Comparison of ENCODE assay signal across 9 mouse cellular contexts in the genomic region with DNA sequence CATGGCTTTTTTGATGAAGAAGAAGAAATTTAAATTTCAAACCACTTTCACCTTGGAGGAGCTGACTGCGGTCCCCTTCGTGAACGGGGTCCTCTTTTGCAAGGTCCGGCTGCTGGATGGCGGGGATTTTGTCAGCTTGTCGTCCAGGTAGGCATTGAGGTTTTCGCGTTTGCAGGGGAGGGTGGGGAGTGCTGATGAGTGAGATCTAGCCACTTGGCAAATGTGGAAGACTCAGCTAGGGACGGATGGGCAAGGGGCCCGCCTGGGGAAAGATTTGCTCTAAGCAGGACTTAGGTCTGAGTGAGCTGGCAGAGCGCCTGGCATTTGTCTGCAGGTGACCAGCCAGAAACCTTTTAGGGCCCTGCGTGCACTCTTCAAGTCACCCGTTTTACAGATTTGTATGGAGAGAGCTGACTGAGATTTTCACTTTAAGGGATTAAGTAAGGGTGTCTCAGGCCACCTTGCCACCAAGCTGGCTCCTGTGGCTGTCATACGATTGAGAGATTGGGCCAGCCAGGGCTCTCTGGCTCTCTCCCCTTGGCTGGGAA. TPM values are rescaled to one million over a fixed set of nuclear protein-coding genes. Genes with fewer than 3 reads are reported as not detected.
DNase-seq lines count a peak whose midpoint lies in the region; ATAC-seq lines count a peak whose summit lies in the region.
"Had no signal": no experiment of that assay in that cellular context is flagged by ENCODE, and none has a peak within 500 bp of the region (broad histone marks: within the 10 kb centered on the region; RNA-seq: fewer than 3 reads in every experiment).

No protein-coding gene starts in this region.

- 3% methylated on average over 14 of the region's 14 CpGs for WGBS in heart, embryonic 15.5 days
- WGBS in midbrain, embryonic 15.5 days = under 1% methylated on average over 14 of the region's 14 CpGs

- H3K9me3 ChIP-seq in heart, embryonic 15.5 days (replicated peaks) = no peaks in the 10 kb centered on the region
- H3K9me3 ChIP-seq in midbrain, embryonic 15.5 days = no peaks in the 10 kb centered on the region

- peaks cover 55% of the 10 kb centered on the region for H3K4me1 ChIP-seq in heart, embryonic 15.5 days (replicated peaks)
- H3K4me1 ChIP-seq in midbrain, embryonic 15.5 days = peaks cover 61% of the 10 kb centered on the region

- H3K27ac ChIP-seq in heart, embryonic 15.5 days = peak overlapping the region; percentile 93
- H3K27ac ChIP-seq in midbrain, embryonic 15.5 days = peak overlapping the region; percentile 67

- no peaks in the 10 kb centered on the region for H3K36me3 ChIP-seq in heart, embryonic 15.5 days
- H3K36me3 ChIP-seq in midbrain, embryonic 15.5 days (replicated peaks) = no peaks in the 10 kb centered on the region

- no peak for ATAC-seq in CD4-positive, CD25-positive, alpha-beta regulatory T cell, adult 4 months
- ATAC-seq in heart, embryonic 15.5 days (replicated peaks; ENCODE audit: insufficient number of reproducible peaks, insufficient read depth, low FRiP score, low read depth) = no peak
- no peak for ATAC-seq in midbrain, embryonic 15.5 days (replicated peaks)
- ATAC-seq in megakaryocyte progenitor cell, adult 5-6 weeks (replicated peaks; ENCODE audit: poor library complexity) = no peak

- H3K27me3 ChIP-seq in heart, embryonic 15.5 days = no peaks in the 10 kb centered on the region
- no peaks in the 10 kb centered on the region for H3K27me3 ChIP-seq in midbrain, embryonic 15.5 days (replicated peaks)

- peak overlapping the region; percentile 95 for H3K9ac ChIP-seq in heart, embryonic 15.5 days
- peak overlapping the region; percentile 78 for H3K9ac ChIP-seq in midbrain, embryonic 15.5 days

- H3K4me2 ChIP-seq in heart, embryonic 15.5 days = peak overlapping the region; percentile 94
- peak overlapping the region; percentile 72 for H3K4me2 ChIP-seq in midbrain, embryonic 15.5 days

- H3K4me3 ChIP-seq in heart, embryonic 15.5 days = peak overlapping the region; percentile 93
- H3K4me3 ChIP-seq in midbrain, embryonic 15.5 days = peak overlapping the region; percentile 89

- peak; percentile 35 for DNase-seq in CD4-positive, CD25-positive, alpha-beta regulatory T cell, adult 2 months (ENCODE audit: low read depth, low spot score)
- DNase-seq in spleen, postnatal 10 days (ENCODE audit: low spot score in 2 of 2) = peak; percentile 25 to 36
- DNase-seq in spleen, postnatal 14 days (ENCODE audit: low spot score in 2 of 2) = no peak
- peak; percentile 78 to 83 for DNase-seq in kidney, postnatal 25 days

RNA-seq across cellular contexts. Expression of a gene that starts 1.0 kb away (rescaled TPM):
- polyA plus RNA-seq in CD4-positive, CD25-positive, alpha-beta regulatory T cell, adult 4 months (2017; shearing (Covaris generic)) = 10 to 100 TPM; 50.6 to 55.5 TPM
- 4.8 and 8.6 TPM in 2 replicates for polyA plus RNA-seq in heart, embryonic 15.5 days (2015; fragmentation: Nextera tagmentation; extraction: Ambion mirVana)
- 7.3 TPM in 2 replicates for polyA plus RNA-seq in midbrain, embryonic 15.5 days (2015; fragmentation: Nextera tagmentation; extraction: Ambion mirVana)
- total RNA-seq in megakaryocyte progenitor cell, adult 5-6 weeks (2015) = 1.9 and 2.9 TPM in 2 replicates
- 1.9 and 2.2 TPM in 2 replicates for total RNA-seq in megakaryocyte progenitor cell, adult 5-6 weeks (2017)

RNA-seq across cellular contexts. Expression of a gene that starts 34.5 kb away (rescaled TPM):
- 100 to 1,000 TPM; 131 to 166 TPM for polyA plus RNA-seq in CD4-positive, CD25-positive, alpha-beta regulatory T cell, adult 4 months (2017; shearing (Covaris generic))
- 62.0 and 71.0 TPM in 2 replicates for polyA plus RNA-seq in heart, embryonic 15.5 days (2015; fragmentation: Nextera tagmentation; extraction: Ambion mirVana)
- polyA plus RNA-seq in midbrain, embryonic 15.5 days (2015; fragmentation: Nextera tagmentation; extraction: Ambion mirVana) = 145 and 150 TPM in 2 replicates
- total RNA-seq in megakaryocyte progenitor cell, adult 5-6 weeks (2015) = 76.6 and 87.2 TPM in 2 replicates
- total RNA-seq in megakaryocyte progenitor cell, adult 5-6 weeks (2017) = 26.5 and 32.3 TPM in 2 replicates

RNA-seq across cellular contexts. Expression of a gene that starts 38.4 kb away (rescaled TPM):
- not detected for polyA plus RNA-seq in CD4-positive, CD25-positive, alpha-beta regulatory T cell, adult 4 months (2017; shearing (Covaris generic))
- polyA plus RNA-seq in heart, embryonic 15.5 days (2015; fragmentation: Nextera tagmentation; extraction: Ambion mirVana) = 0.23 TPM in 1 of 2 replicates, not detected in the other
- polyA plus RNA-seq in midbrain, embryonic 15.5 days (2015; fragmentation: Nextera tagmentation; extraction: Ambion mirVana) = 11.3 and 11.8 TPM in 2 replicates
- total RNA-seq in megakaryocyte progenitor cell, adult 5-6 weeks (2015) = not detected in 2 replicates
- not detected in 2 replicates for total RNA-seq in megakaryocyte progenitor cell, adult 5-6 weeks (2017)
- total RNA-seq: gastrocnemius, postnatal 4 days had no signal

RNA-seq across cellular contexts. Expression of a gene that starts 39.3 kb away (rescaled TPM):
- not detected for polyA plus RNA-seq in CD4-positive, CD25-positive, alpha-beta regulatory T cell, adult 4 months (2017; shearing (Covaris generic))
- 0.08 TPM in 1 of 2 replicates, not detected in the other for polyA plus RNA-seq in heart, embryonic 15.5 days (2015; fragmentation: Nextera tagmentation; extraction: Ambion mirVana)
- 0.60 and 0.86 TPM in 2 replicates for polyA plus RNA-seq in midbrain, embryonic 15.5 days (2015; fragmentation: Nextera tagmentation; extraction: Ambion mirVana)
- total RNA-seq in megakaryocyte progenitor cell, adult 5-6 weeks (2015) = not detected in 2 replicates
- total RNA-seq in megakaryocyte progenitor cell, adult 5-6 weeks (2017) = not detected in 2 replicates
- total RNA-seq: gastrocnemius, postnatal 4 days had no signal

RNA-seq across cellular contexts. Expression of a gene that starts 50.7 kb away (rescaled TPM):
- 10 to 100 TPM; 25.2 to 38.6 TPM for polyA plus RNA-seq in CD4-positive, CD25-positive, alpha-beta regulatory T cell, adult 4 months (2017; shearing (Covaris generic))
- polyA plus RNA-seq in heart, embryonic 15.5 days (2015; fragmentation: Nextera tagmentation; extraction: Ambion mirVana) = 33.5 and 38.7 TPM in 2 replicates
- 33.3 and 36.5 TPM in 2 replicates for polyA plus RNA-seq in midbrain, embryonic 15.5 days (2015; fragmentation: Nextera tagmentation; extraction: Ambion mirVana)
- total RNA-seq in megakaryocyte progenitor cell, adult 5-6 weeks (2015) = 26.2 and 33.1 TPM in 2 replicates
- 38.7 and 40.4 TPM in 2 replicates for total RNA-seq in megakaryocyte progenitor cell, adult 5-6 weeks (2017)

Comparison
In these comparisons a context has a peak if more than half of its experiments do, and no peak if none do; other contexts are left out.
1. DNase-seq: peak in CD4-positive, CD25-positive, alpha-beta regulatory T cell, adult 2 months (single experiment), spleen, postnatal 10 days (2 of 2) and kidney, postnatal 25 days (2 of 2); none in spleen, postnatal 14 days (0 of 2).